Mouse (Mus musculus): ENCODE results near the gene Lrrc27.

The Lrrc27 gene

GRCm38 (mm10) chr7:139212754-139213745, at the start of gene Lrrc27, which contains the start of gene Stk32c:
Gene Lrrc27 (plus strand): TSS chr7:139212988.
Gene Stk32c (minus strand): TSS chr7:139213307.
- DNase-seq (ENCODE audit: low read depth), result peak; percentile 98

- DNase-seq (ENCODE audit: low read depth), result no peak
Observed at GRCm38 (mm10) chr7:139164410-139164809, 48.4 kb upstream of the Lrrc27 start.

- DNase-seq (ENCODE audit: low read depth), result no peak
Observed at GRCm38 (mm10) chr7:139169143-139169542, 43.6 kb upstream of the Lrrc27 start.

GRCm38 (mm10) chr7:139179299-139179698, 33.5 kb upstream of the Lrrc27 start:
- DNase-seq (ENCODE audit: low read depth), result no peak

GRCm38 (mm10) chr7:139180058-139180457, 32.7 kb upstream of the Lrrc27 start:
- DNase-seq (ENCODE audit: low read depth), result no peak

GRCm38 (mm10) chr7:139184396-139184795, 28.4 kb upstream of the Lrrc27 start:
- DNase-seq (ENCODE audit: low read depth), result no peak

GRCm38 (mm10) chr7:139184846-139185245, 27.9 kb upstream of the Lrrc27 start:
- no peak for DNase-seq (ENCODE audit: low read depth)

GRCm38 (mm10) chr7:139185971-139186370, 26.8 kb upstream of the Lrrc27 start:
- no peak for DNase-seq (ENCODE audit: low read depth)

GRCm38 (mm10) chr7:139186436-139186835, 26.4 kb upstream of the Lrrc27 start:
- no peak for DNase-seq (ENCODE audit: low read depth)

- no peak for DNase-seq (ENCODE audit: low read depth)
Observed at GRCm38 (mm10) chr7:139187277-139187676, 25.5 kb upstream of the Lrrc27 start.

- DNase-seq (ENCODE audit: low read depth), result peak; percentile 48
Observed at GRCm38 (mm10) chr7:139187771-139188633, 24.8 kb upstream of the Lrrc27 start.

- DNase-seq (ENCODE audit: low read depth), result no peak
Observed at GRCm38 (mm10) chr7:139188634-139189207, 24.1 kb upstream of the Lrrc27 start.

- no peak for DNase-seq (ENCODE audit: low read depth)
Observed at GRCm38 (mm10) chr7:139190616-139191015, 22.2 kb upstream of the Lrrc27 start.

- no peak for DNase-seq (ENCODE audit: low read depth)
Observed at GRCm38 (mm10) chr7:139191619-139192018, 21.2 kb upstream of the Lrrc27 start.

- DNase-seq (ENCODE audit: low read depth), result no peak
Observed at GRCm38 (mm10) chr7:139197022-139197421, 15.8 kb upstream of the Lrrc27 start.

- DNase-seq (ENCODE audit: low read depth), result no peak
Observed at GRCm38 (mm10) chr7:139200108-139200507, 12.7 kb upstream of the Lrrc27 start.

- DNase-seq (ENCODE audit: low read depth), result no peak
Observed at GRCm38 (mm10) chr7:139201209-139201608, 11.6 kb upstream of the Lrrc27 start.

GRCm38 (mm10) chr7:139208023-139208772, 4.6 kb upstream of the Lrrc27 start:
- DNase-seq (ENCODE audit: low read depth), result peak; percentile 66

GRCm38 (mm10) chr7:139208773-139209095, 4.1 kb upstream of the Lrrc27 start:
- DNase-seq (ENCODE audit: low read depth), result no peak

GRCm38 (mm10) chr7:139211761-139212160, 1.0 kb upstream of the Lrrc27 start:
- no peak for DNase-seq (ENCODE audit: low read depth)

- DNase-seq (ENCODE audit: low read depth), result no peak
Observed at GRCm38 (mm10) chr7:139213751-139214150, 963 bp downstream of the Lrrc27 start.

GRCm38 (mm10) chr7:139214160-139214559, 1.4 kb downstream of the Lrrc27 start:
- DNase-seq (ENCODE audit: low read depth), result no peak
